ENCODE assay signal across 9 mouse cellular contexts in the genomic region with DNA sequence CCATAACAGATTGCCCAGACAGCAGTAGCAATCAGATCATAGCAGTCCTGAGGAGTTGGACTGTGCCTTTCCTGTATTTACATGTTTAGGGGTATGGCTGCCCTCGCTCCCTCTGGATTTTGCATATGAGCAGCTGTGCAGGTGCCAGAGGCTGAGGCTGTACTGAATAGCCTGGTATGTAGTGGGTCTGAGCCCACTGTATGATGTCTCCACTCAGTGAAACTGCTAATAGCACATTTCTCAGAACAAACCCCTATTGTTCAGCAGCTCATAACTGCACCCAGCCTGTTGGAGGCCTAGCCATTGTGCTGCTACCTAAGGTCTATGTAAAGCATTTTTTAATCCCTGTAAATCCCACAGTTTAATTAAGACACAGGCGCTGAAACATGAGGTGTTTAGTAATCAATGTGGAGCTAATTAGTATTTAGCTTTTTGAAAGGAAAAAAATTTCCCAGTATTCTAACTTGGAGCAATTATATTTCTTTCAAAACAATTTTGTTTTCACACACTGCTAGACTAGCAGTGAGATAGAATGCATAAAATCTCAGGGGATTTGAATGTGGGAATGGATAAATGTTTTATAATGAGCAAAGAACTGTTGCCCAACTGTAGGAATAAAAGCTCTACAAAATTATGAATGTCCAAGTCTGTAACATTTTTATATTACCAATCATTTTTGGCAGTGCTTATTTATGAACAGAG.
A peak's percentile ranks its signal among the peaks of the same experiment; 100 is the strongest.
DNase-seq lines count a peak whose midpoint lies in the region; ATAC-seq and TF ChIP-seq lines count a peak whose summit lies in the region.
"Had no signal": no experiment of that assay in that cellular context is flagged by ENCODE, and none has a peak within 500 bp of the region (broad histone marks: within the 10 kb centered on the region; RNA-seq: fewer than 3 reads in every experiment).

No protein-coding gene starts in this region.

- no peak overlapping the region for H3K9ac ChIP-seq in lung, postnatal 0 days (replicated peaks; ENCODE audit: low read depth)
- no peak overlapping the region for H3K9ac ChIP-seq in forebrain, embryonic 14.5 days (ENCODE audit: low read length)
- H3K9ac ChIP-seq in limb, embryonic 13.5 days: no peak overlapping the region

- intact Hi-C loops in heart, postnatal 36 days (cut with DNase I): no loop called here
- intact Hi-C loops in heart, postnatal 14 days (cut with DNase I): no loop called here

- ATAC-seq in lung, postnatal 0 days: no peak
- ATAC-seq in forebrain, embryonic 14.5 days: peak; percentile 93
- peak; percentile 40; the same call in 1 of the 2 replicates for ATAC-seq in limb, embryonic 13.5 days (ENCODE audit: low FRiP score, low read depth)

- DNase-seq in lung, postnatal 0 days (ENCODE audit: low spot score): peak; percentile 39
- no peak for DNase-seq in lung, adult 2 months
- DNase-seq in forebrain, embryonic 14.5 days (ENCODE audit: low spot score): peak; percentile 66
- DNase-seq in heart, postnatal 36 days: no peak
- DNase-seq in heart, postnatal 14 days: no peak
- no peak for DNase-seq in thymus, postnatal 25 days
- DNase-seq: gastrocnemius, postnatal 25 days; kidney, postnatal 10 days had no signal

- H3K27ac ChIP-seq in lung, postnatal 0 days (ENCODE audit: low read length): no peak overlapping the region
- peak overlapping the region; percentile 48 for H3K27ac ChIP-seq in forebrain, embryonic 14.5 days (ENCODE audit: low read depth, low read length)
- H3K27ac ChIP-seq in limb, embryonic 13.5 days: no peak overlapping the region

- no peaks in the 10 kb centered on the region for H3K27me3 ChIP-seq in lung, postnatal 0 days (replicated peaks; ENCODE audit: insufficient read depth, low read length)
- no peaks in the 10 kb centered on the region for H3K27me3 ChIP-seq in forebrain, embryonic 14.5 days (replicated peaks; ENCODE audit: control insufficient read depth, insufficient read depth, low read length)
- no peaks in the 10 kb centered on the region for H3K27me3 ChIP-seq in limb, embryonic 13.5 days

- H3K4me2 ChIP-seq in lung, postnatal 0 days (replicated peaks; ENCODE audit: low read depth, low read length): no peak overlapping the region
- no peak overlapping the region for H3K4me2 ChIP-seq in forebrain, embryonic 14.5 days (ENCODE audit: low read length)
- H3K4me2 ChIP-seq in limb, embryonic 13.5 days (replicated peaks): no peak overlapping the region

- no peak for TF ChIP-seq CTCF in lung, postnatal 0 days (IDR thresholded peaks at IDR 0.05)
- TF ChIP-seq CTCF in lung, adult 2 months (IDR thresholded peaks at IDR 0.05; ENCODE audit: insufficient read depth, low read length): no peak

- no peak for TF ChIP-seq EP300 in lung, postnatal 0 days (IDR thresholded peaks at IDR 0.05)

- WGBS in lung, postnatal 0 days: 68% methylated on average over 2 of the region's 2 CpGs
- 79% methylated on average over 2 of the region's 2 CpGs for WGBS in lung, adult 2 months
- 15% methylated on average over 2 of the region's 2 CpGs for WGBS in forebrain, embryonic 14.5 days
- 64% methylated on average over 2 of the region's 2 CpGs for WGBS in limb, embryonic 13.5 days

- H3K9me3 ChIP-seq in lung, postnatal 0 days (ENCODE audit: low read length): no peaks in the 10 kb centered on the region
- no peaks in the 10 kb centered on the region for H3K9me3 ChIP-seq in forebrain, embryonic 14.5 days (replicated peaks; ENCODE audit: control insufficient read depth, low read length)
- H3K9me3 ChIP-seq in limb, embryonic 13.5 days: no peaks in the 10 kb centered on the region

- H3K36me3 ChIP-seq in lung, postnatal 0 days (ENCODE audit: insufficient read depth, low read length): no peaks in the 10 kb centered on the region
- H3K36me3 ChIP-seq in forebrain, embryonic 14.5 days (ENCODE audit: control insufficient read depth, insufficient read depth, low read length): no peaks in the 10 kb centered on the region
- no peaks in the 10 kb centered on the region for H3K36me3 ChIP-seq in limb, embryonic 13.5 days

- H3K4me3 ChIP-seq in lung, postnatal 0 days (ENCODE audit: low read depth, low read length): no peak overlapping the region
- H3K4me3 ChIP-seq in lung, adult 2 months (replicated peaks; ENCODE audit: extremely low read depth, low read depth, low read length): no peak overlapping the region
- no peak overlapping the region for H3K4me3 ChIP-seq in forebrain, embryonic 14.5 days (ENCODE audit: low read depth, low read length)
- H3K4me3 ChIP-seq in limb, embryonic 13.5 days: no peak overlapping the region

- H3K4me1 ChIP-seq in lung, postnatal 0 days (ENCODE audit: insufficient read depth, low read depth, low read length): no peaks in the 10 kb centered on the region; the same call in 1 of the 2 replicates
- H3K4me1 ChIP-seq in lung, adult 2 months (ENCODE audit: control insufficient read depth, insufficient read depth, low read length): peaks cover under 1% of the 10 kb centered on the region
- peaks cover 8% of the 10 kb centered on the region for H3K4me1 ChIP-seq in forebrain, embryonic 14.5 days (ENCODE audit: control insufficient read depth, insufficient read depth, low read length)
- peaks cover 8% of the 10 kb centered on the region; the same call in 1 of the 2 replicates for H3K4me1 ChIP-seq in limb, embryonic 13.5 days

- no peak for TF ChIP-seq POLR2A in lung, adult 2 months (IDR thresholded peaks at IDR 0.05; ENCODE audit: borderline replicate concordance, extremely low read depth, low read depth, low read length)

Comparison
In these comparisons a context has a peak if more than half of its experiments do, and no peak if none do; other contexts are left out.
1. DNase-seq: peak in lung, postnatal 0 days (single experiment) and forebrain, embryonic 14.5 days (single experiment); none in lung, adult 2 months (single experiment), heart, postnatal 36 days (0 of 2), heart, postnatal 14 days (0 of 2) and thymus, postnatal 25 days (single experiment).